Mouse (Mus musculus): ENCODE data around the gene Ciapin1. TPM values are rescaled to one million over a fixed set of nuclear protein-coding genes. Genes with fewer than 3 reads are reported as not detected.

Gene Ciapin1
- polyA plus RNA-seq (2014; fragmentation: Nextera tagmentation; extraction: Ambion mirVana): 151 and 171 TPM in 2 replicates

- under 1% methylated on average over 81 of the region's 82 CpGs for WGBS
- peak within 1 kb of the TSS; percentile 93 for H3K27ac ChIP-seq
- no peaks in the 10 kb centered on the region for H3K9me3 ChIP-seq (ENCODE audit: control insufficient read depth, low read length)
- peak; percentile 99 for ATAC-seq (ENCODE audit: low FRiP score)
- peak; percentile 97 for DNase-seq (ENCODE audit: low spot score)
- 0 out of 2 replicates have a peak, but pooled peaks cover 2% of the 10 kb centered on the region for H3K36me3 ChIP-seq (replicated peaks; ENCODE audit: control insufficient read depth, insufficient read depth)
- H3K4me1 ChIP-seq (replicated peaks; ENCODE audit: control insufficient read depth, insufficient read depth, low read length): peaks cover 18% of the 10 kb centered on the region
- H3K9ac ChIP-seq: peak within 1 kb of the TSS; percentile 92
- peak within 1 kb of the TSS; percentile 84 for H3K4me2 ChIP-seq (replicated peaks)
- peak within 1 kb of the TSS; percentile 99 for H3K4me3 ChIP-seq (replicated peaks; ENCODE audit: low read length)
- no peaks in the 10 kb centered on the region for H3K27me3 ChIP-seq (ENCODE audit: control insufficient read depth, insufficient read depth, low read length)
Measured at GRCm38 (mm10) chr8:94837662-94838574, at the start of gene Ciapin1, which contains the start of gene Coq9. TSS of gene Ciapin1 (minus strand) at chr8:94838358. TSS of gene Coq9 (plus strand) at chr8:94838321.

GRCm38 (mm10) chr8:94880742-94881141, 42.6 kb upstream of the Ciapin1 start:
- H3K4me2 ChIP-seq (replicated peaks): no peak overlapping the region
- DNase-seq (ENCODE audit: low spot score) (no peak), ATAC-seq (ENCODE audit: low FRiP score) (no peak)
- WGBS: 79% methylated on average over 4 of the region's 4 CpGs
- H3K27ac ChIP-seq: no peak overlapping the region
- no peak overlapping the region for H3K4me3 ChIP-seq (replicated peaks; ENCODE audit: low read length)
- H3K9me3 ChIP-seq (ENCODE audit: control insufficient read depth, low read length): no peaks in the 10 kb centered on the region
- no peaks in the 10 kb centered on the region for H3K27me3 ChIP-seq (ENCODE audit: control insufficient read depth, insufficient read depth, low read length)
- H3K9ac ChIP-seq: no peak overlapping the region
- H3K4me1 ChIP-seq (replicated peaks; ENCODE audit: control insufficient read depth, insufficient read depth, low read length): peaks cover 4% of the 10 kb centered on the region; the same call in 1 of the 2 replicates
- H3K36me3 ChIP-seq (replicated peaks; ENCODE audit: control insufficient read depth, insufficient read depth): no peaks in the 10 kb centered on the region

GRCm38 (mm10) chr8:94876820-94877219, 38.7 kb upstream of the Ciapin1 start:
- Histone ChIP-seq H3K9me3 (ENCODE audit: control insufficient read depth, low read length) (no peaks in the 10 kb centered on the region), H3K9ac (no peak overlapping the region), H3K4me3 (replicated peaks; ENCODE audit: low read length) (no peak overlapping the region), H3K4me1 (replicated peaks; ENCODE audit: control insufficient read depth, insufficient read depth, low read length) (peaks cover 17% of the 10 kb centered on the region), H3K4me2 (replicated peaks) (no peak overlapping the region), H3K27ac (no peak overlapping the region), H3K27me3 (ENCODE audit: control insufficient read depth, insufficient read depth, low read length) (peaks cover 15% of the 10 kb centered on the region), H3K36me3 (replicated peaks; ENCODE audit: control insufficient read depth, insufficient read depth) (no peaks in the 10 kb centered on the region)
- no peak for ATAC-seq (ENCODE audit: low FRiP score)
- DNase-seq (ENCODE audit: low spot score): no peak
- WGBS: 42% methylated on average over 3 of the region's 3 CpGs

- H3K4me2 ChIP-seq (replicated peaks): peak within 1 kb of the TSS; percentile 97
- WGBS: 1% methylated on average over 27 of the region's 37 CpGs
- H3K27ac ChIP-seq: no peak within 1 kb of the TSS; the same call in 1 of the 2 replicates
- no peaks in the 10 kb centered on the region for H3K36me3 ChIP-seq (replicated peaks; ENCODE audit: control insufficient read depth, insufficient read depth)
- ATAC-seq (ENCODE audit: low FRiP score) (peak; percentile 50; the same call in 1 of the 2 replicates), DNase-seq (ENCODE audit: low spot score) (peak; percentile 72)
- peak within 1 kb of the TSS; percentile 61 for H3K4me3 ChIP-seq (replicated peaks; ENCODE audit: low read length)
- peak within 1 kb of the TSS; percentile 67 for H3K9ac ChIP-seq
- peaks cover 23% of the 10 kb centered on the region for H3K4me1 ChIP-seq (replicated peaks; ENCODE audit: control insufficient read depth, insufficient read depth, low read length)
- no peaks in the 10 kb centered on the region for H3K9me3 ChIP-seq (ENCODE audit: control insufficient read depth, low read length)
- H3K27me3 ChIP-seq (ENCODE audit: control insufficient read depth, insufficient read depth, low read length): peaks cover 15% of the 10 kb centered on the region
Measured at GRCm38 (mm10) chr8:94876197-94876730, 38.1 kb upstream of the Ciapin1 start, which contains the start of gene Dok4. TSS of gene Dok4 (minus strand) at chr8:94876330.

GRCm38 (mm10) chr8:94875871-94876150, 37.7 kb upstream of the Ciapin1 start:
- H3K4me3 ChIP-seq (replicated peaks; ENCODE audit: low read length): peak overlapping the region; percentile 61
- no peak for ATAC-seq (ENCODE audit: low FRiP score)

GRCm38 (mm10) chr8:94875096-94875870, 37.1 kb upstream of the Ciapin1 start:
- Histone ChIP-seq H3K9me3 (ENCODE audit: control insufficient read depth, low read length) (no peaks in the 10 kb centered on the region), H3K4me2 (replicated peaks) (peak overlapping the region; percentile 97), H3K9ac (peak overlapping the region; percentile 67), H3K4me3 (replicated peaks; ENCODE audit: low read length) (peak overlapping the region; percentile 61), H3K27me3 (ENCODE audit: control insufficient read depth, insufficient read depth, low read length) (peaks cover 15% of the 10 kb centered on the region), H3K4me1 (replicated peaks; ENCODE audit: control insufficient read depth, insufficient read depth, low read length) (peaks cover 24% of the 10 kb centered on the region), H3K36me3 (replicated peaks; ENCODE audit: control insufficient read depth, insufficient read depth) (no peaks in the 10 kb centered on the region), H3K27ac (no peak overlapping the region; the same call in 1 of the 2 replicates)
- no peak for ATAC-seq (ENCODE audit: low FRiP score)
- WGBS: 17% methylated on average over 17 of the region's 17 CpGs
- DNase-seq (ENCODE audit: low spot score): no peak

More at GRCm38 (mm10) chr8:94875871-94876150, 37.7 kb upstream of the Ciapin1 start:
- Histone ChIP-seq H3K4me2 (replicated peaks) (peak overlapping the region; percentile 97), H3K4me1 (replicated peaks; ENCODE audit: control insufficient read depth, insufficient read depth, low read length) (peaks cover 24% of the 10 kb centered on the region), H3K27me3 (ENCODE audit: control insufficient read depth, insufficient read depth, low read length) (peaks cover 15% of the 10 kb centered on the region), H3K36me3 (replicated peaks; ENCODE audit: control insufficient read depth, insufficient read depth) (no peaks in the 10 kb centered on the region), H3K27ac (no peak overlapping the region; the same call in 1 of the 2 replicates), H3K9me3 (ENCODE audit: control insufficient read depth, low read length) (no peaks in the 10 kb centered on the region), H3K9ac (peak overlapping the region; percentile 67)
- no peak for DNase-seq (ENCODE audit: low spot score)
- 1% methylated on average over 14 of the region's 20 CpGs for WGBS

- H3K36me3 ChIP-seq (replicated peaks; ENCODE audit: control insufficient read depth, insufficient read depth): no peaks in the 10 kb centered on the region
- ATAC-seq (ENCODE audit: low FRiP score) (no peak), DNase-seq (ENCODE audit: low spot score) (peak; percentile 68)
- peak overlapping the region; percentile 97 for H3K4me2 ChIP-seq (replicated peaks)
- H3K4me1 ChIP-seq (replicated peaks; ENCODE audit: control insufficient read depth, insufficient read depth, low read length): peaks cover 33% of the 10 kb centered on the region
- no peaks in the 10 kb centered on the region for H3K9me3 ChIP-seq (ENCODE audit: control insufficient read depth, low read length)
- H3K9ac ChIP-seq: no peak overlapping the region
- 14% methylated on average over 6 of the region's 6 CpGs for WGBS
- no peak overlapping the region for H3K27ac ChIP-seq
- peak overlapping the region; percentile 61; the same call in 1 of the 2 replicates for H3K4me3 ChIP-seq (replicated peaks; ENCODE audit: low read length)
- peaks cover 15% of the 10 kb centered on the region for H3K27me3 ChIP-seq (ENCODE audit: control insufficient read depth, insufficient read depth, low read length)
Measured at GRCm38 (mm10) chr8:94874358-94874757, 36.2 kb upstream of the Ciapin1 start.

GRCm38 (mm10) chr8:94872576-94872975, 34.4 kb upstream of the Ciapin1 start:
- ATAC-seq (ENCODE audit: low FRiP score): no peak
- Histone ChIP-seq H3K27me3 (ENCODE audit: control insufficient read depth, insufficient read depth, low read length) (peaks cover 15% of the 10 kb centered on the region), H3K27ac (no peak overlapping the region), H3K36me3 (replicated peaks; ENCODE audit: control insufficient read depth, insufficient read depth) (no peaks in the 10 kb centered on the region), H3K9me3 (ENCODE audit: control insufficient read depth, low read length) (no peaks in the 10 kb centered on the region), H3K4me1 (replicated peaks; ENCODE audit: control insufficient read depth, insufficient read depth, low read length) (peaks cover 46% of the 10 kb centered on the region), H3K9ac (no peak overlapping the region; the same call in 1 of the 2 replicates), H3K4me3 (replicated peaks; ENCODE audit: low read length) (no peak overlapping the region), H3K4me2 (replicated peaks) (peak overlapping the region; percentile 22)
- no peak for DNase-seq (ENCODE audit: low spot score)
- WGBS: 62% methylated on average over 2 of the region's 2 CpGs
